Mouse (Mus musculus) urinary bladder, postnatal 36 days (tissue): ENCODE results near the gene Igll1.
"Not testable (repeated sequence)": the region's sequence is repeated elsewhere in the genome, so short reads cannot be mapped to it uniquely, and the experiment has no call there.

ENCODE experiments used
- DNase-seq, 2 experiments: peaks; one replicate each; pipeline ENCODE4 v3.0.0; 2022; ENCODE audit warnings: low spot score in 2 of 2, mixed read lengths in 1 of 2

Igll1 gene

DNA sequence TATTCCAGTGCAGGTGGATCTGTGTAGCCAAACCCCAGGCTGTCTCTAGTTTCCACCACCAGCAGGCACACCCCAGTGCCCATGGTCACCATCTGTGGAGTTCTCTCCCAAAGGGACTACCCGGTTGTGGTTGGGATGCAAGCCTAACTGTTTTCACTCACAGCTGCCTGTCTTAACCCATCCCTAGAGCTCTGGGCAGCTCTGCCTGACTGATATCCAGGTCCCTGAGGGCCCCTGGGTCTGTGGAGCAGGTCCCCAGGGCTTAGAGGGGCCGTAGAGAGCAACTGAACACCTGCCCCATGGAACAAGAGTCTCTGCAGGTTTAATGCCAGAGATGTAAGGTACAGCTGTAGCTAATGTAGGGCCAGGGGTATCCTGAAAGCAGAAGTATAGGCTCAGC lies at the start of gene Igll1:
Gene Igll1 (minus strand): TSS at position 8 of the 400 bp plus-strand sequence.
- DNase-seq = no peak

DNA sequence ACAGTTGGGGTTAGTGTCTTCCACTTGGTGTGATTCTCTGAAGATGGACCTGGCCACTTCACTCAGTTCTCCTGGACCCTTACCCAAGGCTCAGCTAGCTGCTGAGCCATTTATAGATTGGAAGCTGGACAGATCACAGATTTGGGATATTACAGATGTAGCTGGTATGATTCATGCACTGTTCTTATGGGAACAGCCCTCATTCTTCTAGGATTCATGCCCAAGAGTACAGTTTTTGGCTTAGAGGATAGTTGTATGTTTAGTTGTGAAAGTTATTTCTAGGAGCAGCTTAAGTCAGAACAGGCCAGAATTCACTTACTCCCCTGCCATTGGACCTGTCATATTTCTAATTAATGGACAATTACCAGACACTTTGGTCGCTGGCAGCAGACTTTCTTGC lies 49.7 kb upstream of the Igll1 start:
- DNase-seq = no peak

DNA sequence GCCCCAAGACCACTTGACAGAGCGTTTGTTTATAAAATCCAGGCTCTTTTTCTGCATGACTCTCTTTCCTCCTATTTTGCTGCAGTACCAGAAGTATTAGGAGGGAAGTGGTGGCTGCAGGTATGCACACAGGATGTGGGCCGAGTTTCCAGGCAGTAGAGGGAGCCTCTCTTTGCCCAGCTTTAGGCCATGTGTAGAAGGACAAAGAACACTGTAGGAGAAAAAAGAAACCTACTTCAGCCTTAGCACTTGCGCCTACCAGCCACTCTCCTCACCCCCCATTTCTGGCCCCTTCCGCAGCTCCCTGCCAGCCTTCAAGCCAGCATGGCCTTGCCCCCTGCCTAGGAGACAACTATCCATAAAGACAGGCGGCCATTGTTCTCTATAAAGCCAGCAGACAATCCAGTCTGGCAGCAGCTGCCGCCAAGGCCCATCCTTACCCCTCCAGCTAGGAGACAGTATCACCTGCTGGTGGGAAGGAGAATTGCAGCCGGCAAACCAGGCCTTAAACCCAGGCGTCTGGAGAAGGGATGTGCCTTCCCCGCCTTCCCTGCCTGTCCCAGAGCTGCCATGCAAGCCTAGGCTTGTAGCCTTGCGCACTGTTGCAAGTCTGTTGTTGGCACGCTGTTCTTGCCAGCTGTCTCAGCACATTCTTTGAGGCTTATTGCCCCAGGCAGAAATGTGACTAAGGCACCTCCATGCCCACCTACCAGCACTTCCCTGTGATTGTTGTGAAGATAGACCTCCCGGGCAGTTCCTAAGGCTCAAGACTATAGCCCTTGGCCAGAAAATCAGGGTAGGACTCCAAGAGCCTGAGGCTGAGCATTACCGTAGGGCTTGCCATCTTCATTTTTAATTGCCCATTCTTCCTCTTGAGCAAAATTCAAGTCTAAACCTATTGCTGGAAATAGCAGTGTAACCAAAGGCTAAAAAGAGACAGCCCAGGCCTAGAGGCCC lies 48.1 kb upstream of the Igll1 start:
- DNase-seq = peak; percentile 85 to 86

DNA sequence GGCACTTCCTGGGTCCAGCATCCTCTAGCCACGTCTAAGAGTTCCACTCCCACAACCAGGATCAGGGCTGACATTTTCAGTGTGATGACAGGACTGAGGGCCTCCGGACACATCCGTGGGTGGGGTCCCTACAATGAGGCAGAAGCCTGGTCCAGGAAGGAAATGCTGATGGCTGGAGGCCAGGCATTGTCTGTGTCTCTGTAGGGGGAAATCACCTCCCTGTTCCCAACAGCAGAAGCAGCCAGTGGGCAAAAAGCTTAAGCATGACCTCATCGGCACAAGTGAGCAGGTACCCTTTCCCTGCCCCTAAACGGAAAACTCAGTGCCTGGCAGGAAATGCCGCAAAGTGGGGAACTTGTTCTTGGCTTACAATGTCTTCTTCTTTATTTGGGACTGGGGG lies 44.0 kb upstream of the Igll1 start:
- peak in 1 of 2 experiments; percentile 54 for DNase-seq

DNA sequence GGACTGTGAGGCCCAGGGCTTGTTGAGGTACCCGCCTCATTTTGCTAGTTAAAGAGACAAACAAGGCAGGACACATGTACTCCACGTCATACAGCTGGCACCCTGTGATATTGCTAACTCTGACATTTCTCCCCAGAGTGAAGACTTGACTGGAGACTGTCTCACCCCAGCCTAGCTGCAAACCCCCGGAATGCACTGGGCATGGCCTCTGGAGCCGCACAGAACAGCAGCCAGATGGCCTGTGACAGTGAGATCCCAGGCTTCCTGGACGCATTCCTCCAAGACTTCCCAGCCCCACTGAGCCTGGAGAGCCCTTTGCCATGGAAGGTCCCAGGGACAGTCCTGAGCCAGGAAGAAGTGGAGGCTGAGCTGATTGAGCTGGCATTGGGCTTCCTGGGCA lies 39.4 kb upstream of the Igll1 start:
- no peak for DNase-seq

DNA sequence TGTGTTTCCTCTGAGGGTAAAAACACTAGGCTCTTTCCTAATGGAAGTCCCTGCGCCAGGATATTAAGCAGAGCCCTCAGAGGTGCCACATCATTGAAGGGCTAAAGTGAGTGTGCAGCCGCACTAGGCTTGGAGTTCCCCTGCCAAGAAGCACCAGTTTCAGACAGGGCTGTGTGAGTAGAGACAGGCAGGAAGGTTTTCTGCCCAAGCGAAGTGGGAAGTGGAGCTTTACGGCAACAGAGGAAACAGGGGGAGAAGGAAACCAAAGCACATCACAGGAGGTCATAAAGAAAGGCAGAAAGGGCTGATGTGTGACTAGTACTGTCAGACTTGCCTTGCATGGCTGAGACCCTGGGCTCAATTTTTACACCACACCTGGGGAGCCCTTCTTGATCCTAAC lies 38.5 kb upstream of the Igll1 start:
- no peak for DNase-seq

DNA sequence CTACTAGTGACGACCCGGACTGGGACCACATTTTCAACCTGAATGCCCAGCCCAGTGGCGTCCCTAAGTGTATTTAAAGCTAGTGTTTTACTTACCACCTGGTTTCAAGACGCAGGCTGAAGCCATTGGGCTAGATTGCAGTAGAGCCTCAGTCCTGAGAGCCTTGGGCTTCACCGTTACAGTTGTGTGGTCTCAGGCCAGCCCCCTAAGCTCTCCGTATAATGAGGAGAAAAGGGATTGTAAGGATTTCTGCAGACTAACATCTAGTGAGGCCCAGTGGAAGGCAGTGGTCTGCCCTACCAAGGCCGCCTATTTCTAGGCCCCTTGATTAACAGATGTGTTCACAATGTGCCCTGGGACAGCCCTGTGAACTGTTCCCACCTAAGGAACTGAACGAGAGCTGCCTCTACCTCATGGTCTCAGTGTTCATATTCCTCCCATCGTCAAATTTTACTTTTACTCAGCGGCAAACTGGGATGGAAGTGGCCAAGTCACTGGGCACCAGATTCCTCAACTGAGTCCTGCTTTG lies 33.3 kb upstream of the Igll1 start:
- no peak for DNase-seq

DNA sequence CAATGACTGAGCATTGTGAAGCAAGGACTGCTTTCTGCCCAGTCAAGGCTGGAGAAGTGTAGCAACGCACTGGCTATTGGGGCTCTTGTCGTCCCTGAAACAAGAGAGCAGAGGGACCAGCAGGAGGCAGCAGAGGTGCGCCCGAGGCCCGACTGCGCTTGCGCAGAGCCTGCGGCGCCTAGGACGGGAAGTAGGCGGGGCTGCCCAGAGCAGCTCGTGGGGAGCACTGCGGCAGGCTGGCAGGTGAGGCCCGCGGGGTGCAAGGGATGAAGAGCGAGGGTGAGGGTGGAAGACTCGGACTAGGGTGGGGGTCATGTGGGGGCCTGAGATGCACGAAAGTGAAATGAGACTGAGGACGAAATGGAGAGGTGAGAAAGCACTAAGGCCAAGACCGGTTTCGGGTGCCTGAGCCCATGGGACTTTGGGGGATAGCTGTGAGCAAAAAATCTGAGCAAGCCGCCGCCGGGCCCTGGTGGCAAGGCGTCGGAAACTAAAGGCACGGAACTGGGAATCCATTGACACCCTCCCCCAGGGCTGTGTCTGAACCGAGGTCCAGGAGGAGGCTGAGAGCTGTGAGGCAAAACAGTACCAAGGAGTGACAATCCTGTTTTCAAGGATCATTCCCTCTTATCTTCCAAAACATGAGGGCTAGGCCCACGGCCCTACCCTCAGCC lies 32.7 kb upstream of the Igll1 start, which contains the start of gene Ppm1f:
Gene Ppm1f (plus strand): TSS at position 88 of the 674 bp plus-strand sequence.
- DNase-seq = peak; percentile 93 to 96

DNA sequence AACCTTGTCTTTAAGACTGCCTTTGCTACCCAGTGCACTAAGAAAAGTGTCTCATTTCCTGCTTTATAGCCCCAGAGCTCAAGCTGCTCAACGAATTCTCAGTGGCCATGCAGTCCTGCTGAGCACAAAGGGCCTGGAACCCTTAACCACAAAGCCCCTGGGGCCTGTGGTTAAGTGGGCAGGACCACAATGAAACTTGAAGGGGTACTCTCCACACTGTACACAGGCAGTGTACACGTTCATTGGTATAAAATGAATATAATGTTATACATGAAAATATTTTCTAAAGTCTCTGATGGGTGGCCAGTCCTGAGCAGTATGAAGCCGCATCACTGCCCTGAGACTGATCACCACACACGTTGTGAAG lies 32.2 kb upstream of the Igll1 start:
- DNase-seq = no peak

DNA sequence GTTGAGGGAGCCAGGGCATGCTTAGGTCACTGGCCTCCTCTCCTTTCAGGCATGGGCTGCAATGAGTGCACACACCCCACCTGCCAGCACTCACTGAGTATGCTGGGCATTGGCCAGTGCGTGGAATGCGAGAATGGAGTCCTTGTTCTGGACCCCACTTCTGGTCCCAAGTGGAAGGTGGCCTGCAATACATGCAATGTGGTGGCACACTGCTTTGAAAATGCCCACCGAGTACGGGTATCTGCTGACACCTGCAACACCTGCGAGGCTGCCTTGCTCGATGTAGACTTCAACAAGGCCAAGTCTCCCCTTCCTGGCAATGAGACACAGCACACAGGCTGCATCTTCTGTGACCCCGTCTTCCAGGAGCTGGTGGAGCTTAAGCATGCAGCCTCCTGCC lies 28.6 kb upstream of the Igll1 start:
- no peak for DNase-seq

DNA sequence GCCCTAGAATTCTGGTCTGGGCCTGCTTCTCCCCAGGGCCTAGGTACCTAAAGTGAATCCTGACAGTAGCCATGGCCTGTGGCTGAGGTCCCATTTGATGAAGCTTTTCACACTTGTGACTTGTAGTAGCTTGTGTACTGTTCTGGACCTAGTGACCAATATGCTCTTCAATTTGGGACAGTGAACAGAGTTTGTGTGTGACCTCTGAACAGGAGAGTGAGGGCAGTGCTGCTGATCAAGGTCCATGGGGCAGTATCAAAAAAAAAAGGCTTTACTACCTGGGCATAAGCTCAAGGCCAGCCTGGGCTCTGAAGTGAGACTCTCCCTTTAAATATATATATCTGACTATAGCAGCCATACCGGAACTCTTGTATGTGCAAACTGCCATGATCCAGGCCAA lies 24.6 kb upstream of the Igll1 start:
- DNase-seq = no peak

DNA sequence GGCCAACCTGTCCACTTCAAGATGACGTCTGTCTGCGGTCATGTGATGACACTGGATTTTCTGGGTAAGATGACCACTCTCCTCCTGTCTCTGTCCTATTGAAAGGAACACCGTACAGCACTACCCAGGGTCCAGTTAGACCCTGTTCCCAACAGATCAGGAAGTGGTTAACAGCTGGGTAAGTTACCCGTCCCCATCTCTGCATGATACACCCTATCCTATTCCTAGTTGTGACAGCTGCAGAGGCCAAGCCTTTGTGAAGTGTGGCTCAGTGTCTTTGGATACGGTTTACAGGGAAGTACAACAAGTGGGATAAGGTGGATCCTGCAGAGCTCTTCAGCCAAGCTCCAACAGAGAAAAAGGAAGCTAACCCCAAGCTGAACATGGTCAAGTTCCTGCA lies 15.2 kb upstream of the Igll1 start:
- no peak for DNase-seq

DNA sequence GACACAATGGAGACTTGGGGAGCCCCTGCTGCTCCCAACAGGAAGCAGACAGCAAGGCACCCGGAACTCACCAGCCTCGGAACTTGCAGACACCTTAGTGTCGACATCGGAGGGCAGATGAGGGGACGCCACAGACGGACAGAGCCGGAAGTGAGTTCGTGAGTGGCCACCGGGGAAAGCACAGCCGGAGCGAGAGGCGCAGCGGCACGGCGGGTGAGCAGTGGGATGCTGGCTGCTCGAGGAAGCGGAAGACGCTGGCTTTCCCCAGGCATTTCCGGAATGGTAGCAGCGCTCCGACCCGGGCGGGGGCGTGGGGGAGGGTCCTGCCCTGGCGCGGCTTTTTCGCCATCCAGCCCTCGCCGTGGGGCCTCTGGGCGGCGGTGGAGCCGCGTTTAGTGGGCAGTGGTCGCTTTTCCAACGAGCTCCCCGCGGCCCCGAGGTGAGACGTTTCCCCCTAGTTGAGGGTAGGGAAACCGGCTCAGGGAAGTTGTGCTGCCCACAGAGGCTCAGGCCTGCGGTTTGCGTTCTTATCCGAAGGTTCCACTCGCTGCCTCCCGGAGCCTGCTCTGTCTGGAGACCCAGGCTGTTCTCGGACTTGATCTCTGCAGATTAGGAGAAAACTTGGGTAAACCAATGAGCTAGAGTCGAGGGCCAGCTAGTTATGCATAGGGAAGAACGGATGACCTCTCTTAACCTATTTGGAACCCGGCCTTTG lies 7.0 kb upstream of the Igll1 start, which contains the start of the genes Top3b and Vpreb1:
Gene Top3b (plus strand): TSS at position 120 of the 715 bp plus-strand sequence.
Gene Vpreb1 (minus strand): TSS at position 227 of the 715 bp plus-strand sequence.
- DNase-seq = peak; percentile 75 to 89

DNA sequence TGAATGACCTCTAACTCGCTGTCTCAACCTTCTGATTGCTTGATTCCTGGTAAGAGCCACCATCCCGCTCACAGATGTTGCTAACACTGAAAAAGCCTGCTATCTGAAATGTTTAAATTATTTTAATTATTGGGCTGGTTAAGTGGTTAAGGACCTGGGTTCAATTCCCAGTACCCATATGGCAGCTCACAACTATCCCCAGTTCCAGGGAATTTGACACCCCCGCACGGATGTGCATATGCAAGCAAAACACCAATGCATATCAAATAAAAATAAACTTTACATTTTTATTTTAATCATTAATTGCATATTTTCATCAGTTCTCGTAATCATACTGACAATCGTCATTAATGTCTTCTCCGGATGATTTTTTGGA lies 6.4 kb upstream of the Igll1 start:
- DNase-seq = no peak

DNA sequence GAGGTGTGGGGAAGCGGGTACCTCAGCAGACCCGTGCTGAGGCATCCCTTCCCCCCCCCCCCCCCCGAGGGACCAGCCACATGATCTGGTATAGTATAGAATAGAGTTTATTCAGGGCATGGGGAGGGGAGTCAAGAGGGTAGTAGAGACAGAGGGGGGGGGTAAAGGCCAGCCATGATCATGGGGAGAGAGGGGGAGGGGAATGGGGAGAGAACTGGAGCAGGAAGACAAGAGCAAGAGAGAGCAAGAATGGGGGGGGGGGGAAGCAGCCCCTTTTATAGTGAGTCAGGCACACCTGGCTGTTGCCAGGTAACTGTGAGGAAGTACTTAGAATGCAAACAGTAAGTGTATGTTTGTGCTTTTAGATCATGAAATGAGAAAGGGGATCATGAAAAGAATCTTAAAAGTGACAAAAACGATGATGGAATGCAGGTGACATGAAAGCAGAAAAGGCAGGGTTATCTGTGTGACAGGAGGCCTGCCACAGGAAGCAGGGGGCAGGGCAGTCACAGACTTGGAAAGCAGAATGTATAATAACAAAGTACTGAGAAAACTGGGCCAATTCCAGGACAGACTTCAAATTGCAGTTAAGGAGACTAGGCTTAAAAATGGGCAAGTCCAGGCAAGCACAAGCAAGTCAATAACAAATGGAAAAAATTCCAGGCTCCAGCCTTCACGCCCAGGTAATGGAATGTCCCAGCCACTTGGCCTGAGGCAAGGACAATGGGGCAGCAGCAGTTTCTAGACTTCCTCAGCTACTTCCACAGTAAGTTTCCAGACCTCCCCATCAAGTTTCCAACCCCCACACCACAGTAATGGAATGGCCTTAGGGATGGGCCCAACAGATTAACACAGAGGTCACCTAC lies 2.1 kb upstream of the Igll1 start:
- DNase-seq = no peak

DNA sequence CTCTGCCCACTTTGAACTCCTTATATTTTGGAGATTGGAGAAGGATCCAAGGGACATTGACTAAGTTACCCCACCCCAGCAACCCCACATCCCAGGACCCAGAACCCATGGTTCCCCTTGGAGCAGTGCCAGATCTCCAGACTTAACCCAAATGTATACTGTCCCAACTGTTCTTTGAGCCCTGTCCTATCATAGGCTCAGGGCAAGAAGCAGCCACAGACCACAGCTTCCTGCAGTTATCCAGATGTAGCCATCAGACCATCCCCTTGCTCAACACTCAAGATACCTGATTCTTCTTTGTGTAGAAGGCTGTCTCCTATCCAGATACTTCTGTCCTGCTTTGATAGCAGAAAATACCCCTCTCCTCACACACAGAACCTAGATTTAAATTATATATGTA lies 1.4 kb upstream of the Igll1 start:
- DNase-seq = no peak

DNA sequence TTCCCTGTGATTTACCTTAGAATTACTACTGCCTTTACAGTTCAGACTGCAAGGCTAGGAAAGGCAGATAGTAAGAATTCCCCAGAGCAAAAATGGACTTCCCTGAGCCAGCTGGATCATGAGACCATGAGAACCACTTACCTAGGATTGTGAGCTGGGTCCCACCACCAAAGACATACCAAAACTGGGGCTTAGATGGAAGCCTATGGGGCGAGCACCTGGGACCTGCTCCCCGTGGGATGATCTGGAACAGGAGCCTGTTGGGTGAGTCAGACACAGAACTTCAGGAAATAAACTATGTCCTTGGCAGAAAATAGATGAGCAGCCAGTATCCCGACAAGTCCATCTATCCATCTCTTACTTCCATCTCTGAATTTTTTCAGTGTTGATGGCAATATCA lies 1.5 kb downstream of the Igll1 start:
- no peak for DNase-seq

DNA sequence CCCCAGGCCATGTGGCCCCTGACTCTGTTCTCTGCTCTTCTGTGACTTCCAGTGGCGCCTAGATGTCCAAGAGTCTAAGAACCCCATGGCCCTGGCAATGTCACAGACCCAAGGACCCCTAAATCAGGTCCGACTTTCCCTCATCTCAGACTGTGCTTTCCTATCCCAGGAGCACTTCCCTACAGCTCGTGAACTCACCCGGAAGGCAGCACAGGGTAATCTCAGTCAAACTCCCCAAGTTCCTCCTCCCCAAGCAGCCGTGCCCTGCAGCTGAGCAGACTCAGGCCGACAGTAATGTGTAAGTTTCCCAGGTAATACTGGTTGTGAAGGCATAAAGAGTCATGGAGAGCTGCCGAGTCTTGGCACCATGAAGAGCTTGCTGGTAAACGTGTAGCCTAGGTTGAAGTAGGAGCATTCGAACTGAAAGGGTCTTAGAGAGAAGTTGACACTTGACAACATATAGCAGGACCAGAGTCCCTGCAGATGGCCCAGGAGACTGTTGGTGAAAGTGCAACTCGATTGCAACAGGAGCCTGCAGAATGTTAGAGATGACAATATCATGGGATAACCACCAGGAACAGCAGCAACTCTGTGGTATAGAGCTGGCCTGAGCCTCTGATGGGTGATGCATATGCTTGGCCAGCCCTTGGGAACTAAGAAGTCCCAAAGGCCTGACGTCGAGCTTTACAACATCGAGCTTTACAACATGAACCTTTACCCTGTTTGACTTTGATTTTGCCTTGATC lies 6.9 kb downstream of the Igll1 start:
- no peak for DNase-seq

DNA sequence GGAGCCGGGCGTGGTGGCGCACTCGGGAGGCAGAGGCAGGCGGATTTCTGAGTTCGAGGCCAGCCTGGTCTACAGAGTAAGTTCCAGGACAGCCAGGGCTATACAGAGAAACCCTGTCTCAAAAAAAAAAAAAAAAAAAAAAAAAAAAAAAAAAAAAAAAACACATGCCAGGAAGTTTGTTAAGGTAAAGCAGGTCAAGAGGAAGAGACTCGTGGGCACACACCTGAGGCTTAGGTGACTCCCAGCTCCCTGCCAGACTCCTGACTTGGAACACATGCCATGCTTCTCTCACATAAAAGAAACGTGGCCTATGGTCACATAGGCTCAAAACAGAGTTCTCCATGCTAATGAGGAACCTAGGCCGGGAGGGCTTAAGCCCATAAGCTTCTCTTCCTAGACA lies 7.7 kb downstream of the Igll1 start:
- DNase-seq = not testable (repeated sequence)

DNA sequence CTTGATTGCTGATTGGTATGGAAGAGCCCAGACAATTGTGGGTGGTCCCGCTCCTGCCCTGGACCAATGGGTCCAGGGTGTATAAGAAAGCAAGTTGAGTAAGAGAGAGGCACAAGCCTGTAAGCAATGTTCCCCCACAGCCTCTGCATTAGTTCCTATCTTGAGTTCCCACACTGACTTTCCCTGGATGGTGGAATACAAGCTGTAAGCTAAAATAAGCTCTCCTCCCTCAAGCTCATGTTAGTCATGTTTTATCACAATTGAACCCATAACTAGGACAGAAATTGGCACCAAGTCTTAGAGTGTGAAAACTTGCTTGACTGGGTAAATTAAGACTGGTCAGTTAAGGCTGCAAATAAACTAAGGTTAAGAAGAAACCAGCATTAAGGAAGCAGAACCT lies 8.2 kb downstream of the Igll1 start:
- no peak for DNase-seq
